Mouse (Mus musculus) hindbrain, embryonic 10.5 days (tissue): ENCODE measurements around the gene Entpd7. TPM values are rescaled to one million over a fixed set of nuclear protein-coding genes. Genes with fewer than 3 reads are reported as not detected.

Experiments used
- DNase-seq: peaks from one replicate; pipeline ENCODE4 v3.0.0-alpha.2; 2017; ENCODE audit warnings: low spot score
- H3K27ac ChIP-seq: fragments of 300-500 bp; sonication (generic); 2 replicates; pipeline ENCODE4 v1.5.1; 2016; ENCODE audit warnings: mild to moderate bottlenecking, moderate library complexity
- H3K27me3 ChIP-seq: fragments of 300-500 bp; sonication (generic); 2 replicates; pipeline ENCODE4 v1.6.1; 2016; ENCODE audit warnings: mild to moderate bottlenecking; ENCODE audit not compliant: poor library complexity, insufficient read depth, severe bottlenecking
- H3K36me3 ChIP-seq: fragments of 300-500 bp; sonication (generic); 2 replicates; pipeline ENCODE4 v1.6.1; 2016; ENCODE audit warnings: mild to moderate bottlenecking, moderate library complexity
- H3K4me1 ChIP-seq: fragments of 300-500 bp; sonication (generic); replicated peaks from 2 replicates; pipeline ENCODE4 v1.6.1; 2016; ENCODE audit warnings: mild to moderate bottlenecking
- H3K4me3 ChIP-seq: fragments of 300-500 bp; sonication (generic); 2 replicates; pipeline ENCODE4 v1.5.1; 2016; ENCODE audit warnings: mild to moderate bottlenecking, moderate library complexity
- H3K9me3 ChIP-seq: fragments of 300-500 bp; sonication (generic); 2 replicates; pipeline ENCODE4 v1.6.1; 2016; ENCODE audit warnings: mild to moderate bottlenecking, moderate library complexity
- WGBS: fragments of 180-500 bp; shearing (Covaris S2); methylation state at CpG from one replicate; pipeline ENCODE4 v1.1.7; 2016; 5-methylcytosine and 5-hydroxymethylcytosine counted together
- polyA plus RNA-seq: library from polyadenylated mRNA; unstranded; fragments of >200 nt; fragmentation: Nextera tagmentation; extraction: Ambion mirVana; gene quantifications from 2 replicates; pipeline ENCODE4 v1.2.1, GENCODE M21; 2016

The Entpd7 gene
- 9.0 and 9.3 TPM in 2 replicates for polyA plus RNA-seq

- H3K4me1 ChIP-seq, result peaks cover 20% of the 10 kb centered on the region
- peak within 1 kb of the TSS; percentile 84 for H3K27ac ChIP-seq
- H3K9me3 ChIP-seq, result no peaks in the 10 kb centered on the region
- H3K36me3 ChIP-seq, result peaks cover 13% of the 10 kb centered on the region
- peak; percentile 96 for DNase-seq
- under 1% methylated on average over 60 of the region's 60 CpGs for WGBS
- H3K27me3 ChIP-seq, result 0 out of 2 replicates have a peak, but pooled peaks cover 7% of the 10 kb centered on the region
- peak within 1 kb of the TSS; percentile 69 for H3K4me3 ChIP-seq
Measured at GRCm38 (mm10) chr19:43689419-43690246, at the start of gene Entpd7. Gene Entpd7 (plus strand): TSS chr19:43689672.

GRCm38 (mm10) chr19:43641833-43642232 is 47.6 kb upstream of the Entpd7 start:
- no peaks in the 10 kb centered on the region for H3K36me3 ChIP-seq
- no peak for DNase-seq
- H3K4me1 ChIP-seq, result no peaks in the 10 kb centered on the region
- no peak overlapping the region for H3K4me3 ChIP-seq
- H3K9me3 ChIP-seq, result no peaks in the 10 kb centered on the region
- 73% methylated on average over 11 of the region's 11 CpGs for WGBS
- H3K27ac ChIP-seq, result no peak overlapping the region
- H3K27me3 ChIP-seq, result no peaks in the 10 kb centered on the region

- Histone ChIP-seq H3K4me1 (no peaks in the 10 kb centered on the region), H3K27me3 (no peaks in the 10 kb centered on the region), H3K27ac (no peak overlapping the region), H3K9me3 (no peaks in the 10 kb centered on the region), H3K4me3 (no peak overlapping the region), H3K36me3 (no peaks in the 10 kb centered on the region)
- 86% methylated on average over 9 of the region's 9 CpGs for WGBS
- DNase-seq, result no peak
Measured at GRCm38 (mm10) chr19:43642843-43643242, 46.6 kb upstream of the Entpd7 start.

- Histone ChIP-seq H3K27me3 (no peaks in the 10 kb centered on the region), H3K4me1 (no peaks in the 10 kb centered on the region), H3K36me3 (no peaks in the 10 kb centered on the region), H3K4me3 (no peak overlapping the region), H3K27ac (no peak overlapping the region), H3K9me3 (no peaks in the 10 kb centered on the region)
- 90% methylated on average over 9 of the region's 9 CpGs for WGBS
- no peak for DNase-seq
Measured at GRCm38 (mm10) chr19:43645508-43645907, 44.0 kb upstream of the Entpd7 start.

- Histone ChIP-seq H3K4me3 (no peak overlapping the region), H3K36me3 (no peaks in the 10 kb centered on the region), H3K9me3 (no peaks in the 10 kb centered on the region), H3K4me1 (no peaks in the 10 kb centered on the region), H3K27ac (no peak overlapping the region), H3K27me3 (0 out of 2 replicates have a peak, but pooled peaks cover 3% of the 10 kb centered on the region)
- no peak for DNase-seq
- 64% methylated on average over 7 of the region's 7 CpGs for WGBS
Measured at GRCm38 (mm10) chr19:43646852-43647251, 42.6 kb upstream of the Entpd7 start.

- Histone ChIP-seq H3K4me1 (no peaks in the 10 kb centered on the region), H3K36me3 (no peaks in the 10 kb centered on the region), H3K27ac (no peak overlapping the region), H3K4me3 (no peak overlapping the region), H3K27me3 (peaks cover 3% of the 10 kb centered on the region; the same call in 1 of the 2 replicates), H3K9me3 (no peaks in the 10 kb centered on the region)
- 88% methylated on average over 9 of the region's 9 CpGs for WGBS
- DNase-seq, result no peak
Measured at GRCm38 (mm10) chr19:43647261-43647660, 42.2 kb upstream of the Entpd7 start.

GRCm38 (mm10) chr19:43648343-43648742 is 41.1 kb upstream of the Entpd7 start:
- no peak for DNase-seq
- H3K36me3 ChIP-seq, result no peaks in the 10 kb centered on the region
- H3K27me3 ChIP-seq, result peaks cover 7% of the 10 kb centered on the region
- no peaks in the 10 kb centered on the region for H3K9me3 ChIP-seq
- H3K27ac ChIP-seq, result no peak overlapping the region
- WGBS, result 93% methylated on average over 4 of the region's 4 CpGs
- no peak overlapping the region for H3K4me3 ChIP-seq
- no peaks in the 10 kb centered on the region for H3K4me1 ChIP-seq

- 74% methylated on average over 8 of the region's 8 CpGs for WGBS
- Histone ChIP-seq H3K36me3 (no peaks in the 10 kb centered on the region), H3K9me3 (no peaks in the 10 kb centered on the region), H3K4me1 (no peaks in the 10 kb centered on the region), H3K27ac (no peak overlapping the region), H3K4me3 (no peak overlapping the region), H3K27me3 (peaks cover 19% of the 10 kb centered on the region)
- no peak for DNase-seq
Measured at GRCm38 (mm10) chr19:43651241-43651785, 38.2 kb upstream of the Entpd7 start.

GRCm38 (mm10) chr19:43655735-43656492 is 33.6 kb upstream of the Entpd7 start:
- no peaks in the 10 kb centered on the region for H3K36me3 ChIP-seq
- H3K9me3 ChIP-seq, result no peaks in the 10 kb centered on the region
- WGBS, result 42% methylated on average over 11 of the region's 11 CpGs
- H3K4me3 ChIP-seq, result no peak overlapping the region
- H3K27me3 ChIP-seq, result peaks cover 22% of the 10 kb centered on the region
- H3K27ac ChIP-seq, result no peak overlapping the region
- no peaks in the 10 kb centered on the region for H3K4me1 ChIP-seq
- DNase-seq, result peak; percentile 71

GRCm38 (mm10) chr19:43659632-43660031 is 29.8 kb upstream of the Entpd7 start:
- no peak for DNase-seq
- Histone ChIP-seq H3K36me3 (peaks cover 20% of the 10 kb centered on the region), H3K4me3 (no peak overlapping the region), H3K4me1 (peaks cover 10% of the 10 kb centered on the region), H3K9me3 (no peaks in the 10 kb centered on the region), H3K27me3 (peaks cover 7% of the 10 kb centered on the region), H3K27ac (no peak overlapping the region)
- WGBS, result 87% methylated on average over 6 of the region's 6 CpGs

- H3K36me3 ChIP-seq, result peaks cover 20% of the 10 kb centered on the region
- H3K27me3 ChIP-seq, result peaks cover 4% of the 10 kb centered on the region; the same call in 1 of the 2 replicates
- 91% methylated on average over 9 of the region's 9 CpGs for WGBS
- no peak for DNase-seq
- H3K9me3 ChIP-seq, result no peaks in the 10 kb centered on the region
- peaks cover 10% of the 10 kb centered on the region for H3K4me1 ChIP-seq
- H3K4me3 ChIP-seq, result no peak overlapping the region
- no peak overlapping the region for H3K27ac ChIP-seq
Measured at GRCm38 (mm10) chr19:43660774-43661173, 28.7 kb upstream of the Entpd7 start.

GRCm38 (mm10) chr19:43662176-43662967 is 27.1 kb upstream of the Entpd7 start:
- Histone ChIP-seq H3K4me1 (peaks cover 10% of the 10 kb centered on the region), H3K27ac (0 out of 2 replicates have a peak overlapping the region, but pooled peaks have one; percentile 12), H3K4me3 (no peak overlapping the region), H3K36me3 (peaks cover 28% of the 10 kb centered on the region), H3K27me3 (no peaks in the 10 kb centered on the region), H3K9me3 (no peaks in the 10 kb centered on the region)
- 36% methylated on average over 19 of the region's 19 CpGs for WGBS
- DNase-seq, result peak; percentile 51
